Mouse (Mus musculus): ENCODE measurements around the gene Osbpl5. TPM values are rescaled to one million over a fixed set of nuclear protein-coding genes. Genes with fewer than 3 reads are reported as not detected.

Osbpl5 gene
- 10 to 100 TPM; 48.5 to 48.6 TPM for total RNA-seq (2021)
- long read RNA-seq, transcript Osbpl5-202 (22 exons, 3,775 nt): major isoform, 5 of 8 reads
- long read RNA-seq, partial matches to known transcripts: 1 of 8 reads
- long read RNA-seq, other reads (novel, unspliced or antisense): 2 of 8 reads

- DNase-seq (ENCODE audit: low spot score in 2 of 2): no peak
Measured at GRCm38 (mm10) chr7:143756125-143757026, at the start of gene Osbpl5. Gene Osbpl5, minus strand, starts transcription at chr7:143756985.

- peak; percentile 46 to 55 for DNase-seq (ENCODE audit: low spot score in 2 of 2)
Measured at GRCm38 (mm10) chr7:143805199-143805624, 48.4 kb upstream of the Osbpl5 start.

- no peak for DNase-seq (ENCODE audit: low spot score in 2 of 2)
Measured at GRCm38 (mm10) chr7:143801195-143802065, 44.6 kb upstream of the Osbpl5 start.

GRCm38 (mm10) chr7:143800770-143801169 lies 44.0 kb upstream of the Osbpl5 start:
- DNase-seq (ENCODE audit: low spot score in 2 of 2): no peak

- DNase-seq (ENCODE audit: low spot score in 2 of 2): no peak
Measured at GRCm38 (mm10) chr7:143798783-143799182, 42.0 kb upstream of the Osbpl5 start.

GRCm38 (mm10) chr7:143793121-143793520 lies 36.3 kb upstream of the Osbpl5 start:
- DNase-seq (ENCODE audit: low spot score in 2 of 2): no peak

GRCm38 (mm10) chr7:143792336-143792985 lies 35.7 kb upstream of the Osbpl5 start:
- no peak for DNase-seq (ENCODE audit: low spot score in 2 of 2)

GRCm38 (mm10) chr7:143783996-143784829 lies 27.4 kb upstream of the Osbpl5 start, which contains the start of gene Mrgpre:
Gene Mrgpre, minus strand, starts transcription at chr7:143784500.
- DNase-seq (ENCODE audit: low spot score in 2 of 2): peak; percentile 76 to 77

- peak in 1 of 2 experiments; percentile 20 for DNase-seq (ENCODE audit: low spot score in 2 of 2)
Measured at GRCm38 (mm10) chr7:143783378-143783995, 26.7 kb upstream of the Osbpl5 start.

- no peak for DNase-seq (ENCODE audit: low spot score in 2 of 2)
Measured at GRCm38 (mm10) chr7:143777375-143777774, 20.6 kb upstream of the Osbpl5 start.

- DNase-seq (ENCODE audit: low spot score in 2 of 2): no peak
Measured at GRCm38 (mm10) chr7:143776137-143776536, 19.4 kb upstream of the Osbpl5 start.

GRCm38 (mm10) chr7:143769461-143769860 lies 12.7 kb upstream of the Osbpl5 start:
- DNase-seq (ENCODE audit: low spot score in 2 of 2): no peak

GRCm38 (mm10) chr7:143768267-143768666 lies 11.5 kb upstream of the Osbpl5 start:
- DNase-seq (ENCODE audit: low spot score in 2 of 2): no peak

GRCm38 (mm10) chr7:143766893-143767292 lies 10.1 kb upstream of the Osbpl5 start, which contains the start of gene Mrgprg:
Gene Mrgprg, minus strand, starts transcription at chr7:143766993.
- no peak for DNase-seq (ENCODE audit: low spot score in 2 of 2)

GRCm38 (mm10) chr7:143764876-143765530 lies 8.2 kb upstream of the Osbpl5 start:
- DNase-seq (ENCODE audit: low spot score in 2 of 2): no peak

- DNase-seq (ENCODE audit: low spot score in 2 of 2): no peak
Measured at GRCm38 (mm10) chr7:143763794-143764193, 7.0 kb upstream of the Osbpl5 start.

GRCm38 (mm10) chr7:143758956-143759355 lies 2.2 kb upstream of the Osbpl5 start:
- DNase-seq (ENCODE audit: low spot score in 2 of 2): no peak

- DNase-seq (ENCODE audit: low spot score in 2 of 2): no peak
Measured at GRCm38 (mm10) chr7:143757696-143758095, 911 bp upstream of the Osbpl5 start.

GRCm38 (mm10) chr7:143757027-143757390 lies 224 bp upstream of the Osbpl5 start:
- DNase-seq (ENCODE audit: low spot score in 2 of 2): peak; percentile 54 to 68

Data from layer of hippocampus, postnatal 10 days (tissue).